Mouse (Mus musculus): Measurements from ENCODE around the gene Lyl1. TPM values are rescaled to one million over a fixed set of nuclear protein-coding genes. Genes with fewer than 3 reads are reported as not detected.
A peak's percentile ranks its signal among the peaks of the same experiment; 100 is the strongest.

Gene Lyl1
- polyA plus RNA-seq, 1 experiment, result 125 TPM

DNA sequence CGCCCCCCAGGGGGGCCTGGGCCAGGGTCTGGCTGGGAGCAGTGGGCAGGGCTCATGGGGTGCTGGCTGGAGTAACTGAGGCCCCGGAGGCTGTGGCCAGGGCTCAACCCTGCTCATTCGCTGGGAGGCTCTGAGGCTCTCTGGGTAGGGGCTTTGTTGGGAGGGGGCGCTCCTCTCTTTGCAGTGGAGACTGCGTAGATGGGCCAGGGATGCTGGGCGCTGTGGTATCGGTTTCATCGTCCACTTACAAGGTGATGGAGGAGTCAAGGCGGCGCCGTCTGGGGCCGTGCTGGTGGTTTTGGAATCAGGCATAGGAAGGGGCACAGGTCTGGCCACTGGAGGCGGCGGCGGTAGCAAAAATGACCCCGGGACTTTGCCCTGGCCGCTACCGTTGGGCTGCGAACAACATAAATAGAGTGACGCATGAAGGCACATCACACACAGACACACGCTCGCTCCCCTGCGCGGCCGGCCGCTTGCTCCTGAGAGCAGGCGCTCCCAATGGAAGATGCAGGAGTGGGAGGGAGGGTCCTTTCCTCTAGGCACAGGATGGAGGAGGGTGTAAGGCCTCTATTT lies 14.7 kb downstream of the Lyl1 start:
- WGBS, result 94% methylated on average over 27 of the region's 27 CpGs
- no peaks in the 10 kb centered on the region; the same call in 1 of the 2 replicates for H3K4me1 ChIP-seq (ENCODE audit: control insufficient read depth, insufficient read depth, low read length)
- TF ChIP-seq CTCF (IDR thresholded peaks at IDR 0.05; ENCODE audit: control insufficient read depth, insufficient read depth, low read length) (no peak), POLR2A (IDR thresholded peaks at IDR 0.05; ENCODE audit: borderline replicate concordance, control insufficient read depth, low read depth, low read length) (no peak)
- no peak overlapping the region for H3K4me3 ChIP-seq (replicated peaks; ENCODE audit: control insufficient read depth, low read depth, low read length)
- no peak overlapping the region for H3K27ac ChIP-seq (ENCODE audit: control insufficient read depth, insufficient read depth, low read depth, low read length, poor library complexity)

DNA sequence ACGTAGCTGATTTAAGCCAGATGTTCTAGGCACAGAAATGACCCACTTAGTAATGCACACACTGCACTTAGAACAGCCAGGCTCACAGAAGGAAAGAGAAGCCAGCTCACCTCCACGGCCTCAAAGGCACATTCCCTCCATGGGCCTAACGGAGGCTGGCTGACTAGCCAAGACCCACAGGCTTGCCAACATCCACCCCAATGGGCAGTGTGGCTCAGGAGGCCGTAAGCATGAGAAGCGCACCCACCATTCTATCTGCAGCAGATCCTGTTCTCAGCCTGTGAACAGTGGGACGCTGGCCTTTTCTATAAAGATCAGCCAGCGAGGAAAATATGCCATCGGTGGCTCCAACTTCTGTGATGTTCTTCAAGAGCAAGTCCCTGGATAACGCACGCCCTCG lies 15.5 kb downstream of the Lyl1 start:
- no peaks in the 10 kb centered on the region; the same call in 1 of the 2 replicates for H3K4me1 ChIP-seq (ENCODE audit: control insufficient read depth, insufficient read depth, low read length)

DNA sequence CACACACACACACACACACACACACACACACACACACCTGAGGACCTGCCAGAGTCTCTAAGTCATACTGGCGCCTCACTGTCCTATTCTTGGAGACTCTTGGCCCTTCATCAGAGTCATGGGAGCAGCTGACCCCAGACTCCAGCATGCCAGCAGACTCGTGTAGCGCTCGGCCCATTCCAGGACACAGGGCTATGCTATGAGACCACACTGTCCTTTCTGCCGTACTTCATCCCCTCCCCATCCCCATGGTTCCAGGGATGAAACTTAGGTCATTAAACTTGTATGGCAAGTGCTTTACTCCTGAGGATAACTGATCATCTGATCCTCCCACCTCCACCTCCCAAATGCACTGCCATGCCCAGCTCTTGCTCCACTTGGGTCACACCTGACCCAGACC lies 17.2 kb downstream of the Lyl1 start:
- peaks cover 8% of the 10 kb centered on the region for H3K4me1 ChIP-seq (ENCODE audit: control insufficient read depth, insufficient read depth, low read length)
- TF ChIP-seq POLR2A (IDR thresholded peaks at IDR 0.05; ENCODE audit: borderline replicate concordance, control insufficient read depth, low read depth, low read length) (no peak), CTCF (IDR thresholded peaks at IDR 0.05; ENCODE audit: control insufficient read depth, insufficient read depth, low read length) (no peak)
- H3K27ac ChIP-seq (ENCODE audit: control insufficient read depth, insufficient read depth, low read depth, low read length, poor library complexity), result no peak overlapping the region
- H3K4me3 ChIP-seq (replicated peaks; ENCODE audit: control insufficient read depth, low read depth, low read length), result no peak overlapping the region
- WGBS, result 92% methylated on average over 5 of the region's 5 CpGs

More for the DNA sequence above, 15.5 kb downstream of the Lyl1 start:
- Histone ChIP-seq H3K4me3 (replicated peaks; ENCODE audit: control insufficient read depth, low read depth, low read length) (no peak overlapping the region), H3K27ac (ENCODE audit: control insufficient read depth, insufficient read depth, low read depth, low read length, poor library complexity) (no peak overlapping the region)
- TF ChIP-seq POLR2A (IDR thresholded peaks at IDR 0.05; ENCODE audit: borderline replicate concordance, control insufficient read depth, low read depth, low read length) (no peak), CTCF (IDR thresholded peaks at IDR 0.05; ENCODE audit: control insufficient read depth, insufficient read depth, low read length) (no peak)
- WGBS, result 94% methylated on average over 11 of the region's 11 CpGs

DNA sequence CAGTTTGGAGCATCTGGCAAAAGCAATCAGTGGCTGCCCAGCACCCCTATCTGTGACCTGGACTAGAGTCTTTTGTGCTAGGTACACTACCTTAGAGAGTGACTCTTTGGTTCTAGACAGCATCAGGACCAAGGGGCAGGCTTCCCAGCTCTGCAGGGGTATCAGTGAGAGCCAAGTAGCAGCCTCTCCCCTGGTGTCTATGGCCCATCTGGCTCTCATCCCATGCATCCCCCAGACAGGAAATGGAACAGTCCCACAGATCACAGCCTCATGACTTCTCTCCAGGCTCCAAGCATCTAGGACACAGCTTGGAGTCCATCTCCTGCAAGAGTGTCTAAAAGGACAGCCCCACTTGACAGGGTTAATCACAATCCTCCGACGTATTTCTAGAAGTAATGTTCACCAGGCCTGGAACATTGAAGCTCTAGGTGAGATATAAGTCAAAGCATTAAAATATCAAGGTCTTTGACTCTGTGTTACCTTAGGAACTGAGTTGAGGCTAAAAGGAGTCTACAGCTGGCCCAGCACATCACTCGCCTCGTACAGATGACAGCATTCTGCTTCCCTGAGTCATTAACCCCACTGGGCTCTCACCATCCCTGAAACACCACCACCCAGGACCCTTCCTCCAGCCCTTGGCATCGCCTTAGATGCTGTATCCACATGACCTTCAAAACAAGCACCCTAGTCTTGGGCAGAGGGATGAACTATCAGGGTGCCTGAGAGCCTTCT lies 17.9 kb downstream of the Lyl1 start:
- Histone ChIP-seq H3K4me3 (replicated peaks; ENCODE audit: control insufficient read depth, low read depth, low read length) (no peak overlapping the region), H3K4me1 (ENCODE audit: control insufficient read depth, insufficient read depth, low read length) (peaks cover 8% of the 10 kb centered on the region), H3K27ac (ENCODE audit: control insufficient read depth, insufficient read depth, low read depth, low read length, poor library complexity) (no peak overlapping the region)
- WGBS, result 92% methylated on average over 5 of the region's 5 CpGs
- TF ChIP-seq CTCF (IDR thresholded peaks at IDR 0.05; ENCODE audit: control insufficient read depth, insufficient read depth, low read length), result no peak
- no peak for TF ChIP-seq POLR2A (IDR thresholded peaks at IDR 0.05; ENCODE audit: borderline replicate concordance, control insufficient read depth, low read depth, low read length)

DNA sequence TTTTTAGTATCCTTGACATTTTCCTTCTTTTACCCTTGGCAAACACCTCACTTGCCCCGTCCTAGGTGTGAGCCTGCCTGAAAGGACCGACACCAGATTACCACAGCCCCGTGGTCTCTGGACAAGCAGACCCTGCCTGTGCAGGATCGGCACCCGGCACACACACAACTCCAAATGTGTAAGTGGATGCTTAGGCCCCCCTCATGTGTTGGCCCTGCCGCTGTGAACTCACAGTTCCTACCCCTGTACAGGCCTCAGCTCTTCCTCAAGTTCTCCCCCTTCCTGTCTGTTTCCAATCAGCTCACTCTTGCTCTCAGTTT lies 21.2 kb downstream of the Lyl1 start:
- Histone ChIP-seq H3K27ac (ENCODE audit: control insufficient read depth, insufficient read depth, low read depth, low read length, poor library complexity) (peak overlapping the region; percentile 87), H3K4me3 (replicated peaks; ENCODE audit: control insufficient read depth, low read depth, low read length) (peak overlapping the region; percentile 39), H3K4me1 (ENCODE audit: control insufficient read depth, insufficient read depth, low read length) (peaks cover 16% of the 10 kb centered on the region)
- 23% methylated on average over 6 of the region's 6 CpGs for WGBS
- TF ChIP-seq POLR2A (IDR thresholded peaks at IDR 0.05; ENCODE audit: borderline replicate concordance, control insufficient read depth, low read depth, low read length) (no peak), CTCF (IDR thresholded peaks at IDR 0.05; ENCODE audit: control insufficient read depth, insufficient read depth, low read length) (no peak)

DNA sequence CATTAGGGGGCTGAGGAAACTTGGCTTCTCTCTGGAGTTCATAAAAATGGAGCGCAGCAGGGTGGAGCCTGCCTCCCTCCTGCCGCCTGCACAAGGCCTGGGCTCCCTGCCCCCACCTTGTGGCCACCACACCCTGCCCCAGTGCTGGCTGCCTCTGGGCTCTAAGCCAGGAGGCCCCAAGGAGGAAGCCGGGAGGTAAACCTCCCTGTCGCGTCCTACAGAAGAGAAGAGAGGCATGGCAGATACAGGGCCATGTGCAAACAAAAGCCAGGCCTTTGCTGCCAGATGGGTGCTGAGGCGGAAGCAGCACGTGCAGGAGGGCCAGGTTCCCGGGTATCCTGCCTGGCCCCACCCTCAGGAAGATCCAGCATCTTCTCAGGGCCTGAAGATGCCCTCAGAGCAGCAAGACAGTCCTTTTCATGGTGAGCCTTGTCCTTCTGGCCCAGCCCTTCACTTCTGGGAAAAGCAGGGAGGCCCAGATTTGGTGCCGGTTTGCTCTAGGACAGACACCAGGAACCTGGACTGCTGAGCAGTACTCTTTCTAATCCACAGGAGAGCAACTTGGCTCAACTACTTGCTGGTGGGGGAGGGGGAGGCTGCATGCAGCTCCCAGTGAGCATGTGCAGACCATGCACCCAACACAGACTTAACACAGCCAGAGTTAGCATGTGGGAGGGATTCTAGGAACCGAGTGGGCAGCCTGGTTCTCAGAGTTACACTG lies 21.8 kb downstream of the Lyl1 start, which contains the start of gene G430095P16Rik:
TSS of gene G430095P16Rik (plus strand) at position 158 of the 721 bp plus-strand sequence.
- WGBS, result 4% methylated on average over 10 of the region's 10 CpGs
- H3K4me1 ChIP-seq (ENCODE audit: control insufficient read depth, insufficient read depth, low read length), result peaks cover 16% of the 10 kb centered on the region
- H3K27ac ChIP-seq (ENCODE audit: control insufficient read depth, insufficient read depth, low read depth, low read length, poor library complexity), result peak within 1 kb of the TSS; percentile 87
- peak within 1 kb of the TSS; percentile 72 for H3K4me3 ChIP-seq (replicated peaks; ENCODE audit: control insufficient read depth, low read depth, low read length)
- TF ChIP-seq POLR2A (IDR thresholded peaks at IDR 0.05; ENCODE audit: borderline replicate concordance, control insufficient read depth, low read depth, low read length) (peak; percentile 63; the same call in 1 of the 2 replicates), CTCF (IDR thresholded peaks at IDR 0.05; ENCODE audit: control insufficient read depth, insufficient read depth, low read length) (peak; percentile 38; the same call in 1 of the 2 replicates)

DNA sequence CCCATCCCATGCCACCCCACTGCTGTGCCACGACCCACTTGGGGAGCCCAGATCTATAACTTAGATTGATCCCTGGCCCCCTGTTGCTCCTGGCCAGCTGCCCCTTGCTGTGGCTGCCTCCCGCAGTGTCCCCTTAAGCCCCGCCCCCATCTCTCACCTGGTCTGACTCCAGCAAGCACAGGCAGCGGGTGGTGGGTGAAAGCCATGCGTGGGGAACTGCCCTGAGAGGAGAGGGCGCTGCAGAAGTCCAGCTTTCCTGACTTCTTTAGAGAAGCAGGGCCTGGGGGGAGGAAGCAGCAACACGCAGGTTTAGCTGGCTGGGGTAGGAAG lies 22.3 kb downstream of the Lyl1 start:
- peak overlapping the region; percentile 87 for H3K27ac ChIP-seq (ENCODE audit: control insufficient read depth, insufficient read depth, low read depth, low read length, poor library complexity)
- H3K4me1 ChIP-seq (ENCODE audit: control insufficient read depth, insufficient read depth, low read length), result peaks cover 16% of the 10 kb centered on the region
- TF ChIP-seq POLR2A (IDR thresholded peaks at IDR 0.05; ENCODE audit: borderline replicate concordance, control insufficient read depth, low read depth, low read length) (peak; percentile 33; the same call in 1 of the 2 replicates), CTCF (IDR thresholded peaks at IDR 0.05; ENCODE audit: control insufficient read depth, insufficient read depth, low read length) (no peak)
- H3K4me3 ChIP-seq (replicated peaks; ENCODE audit: control insufficient read depth, low read depth, low read length), result peak overlapping the region; percentile 72
- 9% methylated on average over 7 of the region's 7 CpGs for WGBS

DNA sequence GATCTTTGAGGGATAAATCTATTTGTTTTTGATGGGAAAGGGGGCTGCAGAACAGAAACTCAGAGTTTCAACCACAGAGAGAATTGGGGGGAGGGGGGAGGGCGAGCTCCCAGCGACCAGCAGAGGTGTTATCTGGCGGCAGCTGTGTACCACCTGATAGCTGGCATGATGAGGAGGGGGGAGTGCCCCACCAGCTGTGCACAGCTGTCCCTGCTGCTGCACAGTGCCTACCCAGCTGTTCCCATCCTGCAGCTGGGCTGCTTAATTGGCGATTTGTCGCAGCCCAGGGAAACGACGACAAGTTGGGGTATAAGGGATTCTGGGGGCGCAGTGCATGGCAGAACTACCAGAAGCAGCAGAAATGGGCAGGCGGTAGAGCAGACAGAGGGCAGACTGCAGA lies 23.4 kb downstream of the Lyl1 start:
- H3K27ac ChIP-seq (ENCODE audit: control insufficient read depth, insufficient read depth, low read depth, low read length, poor library complexity), result peak overlapping the region; percentile 87
- WGBS, result 42% methylated on average over 9 of the region's 9 CpGs
- H3K4me3 ChIP-seq (replicated peaks; ENCODE audit: control insufficient read depth, low read depth, low read length), result peak overlapping the region; percentile 72

More for the DNA sequence above, 23.4 kb downstream of the Lyl1 start:
- no peak for TF ChIP-seq CTCF (IDR thresholded peaks at IDR 0.05; ENCODE audit: control insufficient read depth, insufficient read depth, low read length)
- TF ChIP-seq POLR2A (IDR thresholded peaks at IDR 0.05; ENCODE audit: borderline replicate concordance, control insufficient read depth, low read depth, low read length), result peak; percentile 8; the same call in 1 of the 2 replicates
- H3K4me1 ChIP-seq (ENCODE audit: control insufficient read depth, insufficient read depth, low read length), result peaks cover 20% of the 10 kb centered on the region
